Mouse (Mus musculus): ENCODE results near the gene Elk4.

- TF ChIP-seq CTCF (IDR thresholded peaks at IDR 0.05; ENCODE audit: low read depth) (no peak), EP300 (IDR thresholded peaks at IDR 0.05; ENCODE audit: low read depth) (no peak)
These were observed 20.0 kb upstream of the Elk4 start for GRCm38 (mm10) chr1:131987432-131987831.

All from liver, embryonic 14.5 days (tissue).